Mouse (Mus musculus): ENCODE data around the gene Slain1. TPM values are rescaled to one million over a fixed set of nuclear protein-coding genes. Genes with fewer than 3 reads are reported as not detected.

The Slain1 gene
- polyA plus RNA-seq (2014; fragmentation: Nextera tagmentation; extraction: Ambion mirVana): 28.4 and 31.6 TPM in 2 replicates

DNA sequence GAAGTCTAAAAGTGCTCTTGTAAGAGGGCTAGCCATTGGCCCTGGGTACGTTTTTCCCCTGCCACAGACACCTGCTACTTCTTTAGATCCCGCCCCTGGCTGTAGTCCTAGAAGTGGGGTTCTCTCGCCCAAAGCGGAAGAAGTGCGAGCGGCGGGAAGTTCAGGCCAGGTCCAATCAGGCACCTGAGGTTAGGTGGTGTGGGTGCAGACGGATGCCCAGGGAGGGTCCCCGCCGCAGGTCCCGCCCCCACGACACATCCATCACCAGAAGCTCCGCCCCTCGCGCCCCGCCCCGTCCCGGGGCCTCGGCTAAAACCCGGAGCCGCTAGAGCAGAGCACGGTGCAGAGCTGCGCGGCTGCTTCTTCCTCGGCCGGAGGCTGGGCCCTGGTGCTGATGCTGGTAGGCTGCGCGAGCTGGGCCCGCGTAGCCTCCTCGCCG lies at the start of gene Slain1:
TSS of gene Slain1 (plus strand) at position 333 of the 439 bp plus-strand sequence.
- H3K36me3 ChIP-seq (replicated peaks; ENCODE audit: control insufficient read depth, insufficient read depth): no peaks in the 10 kb centered on the region
- H3K4me1 ChIP-seq (replicated peaks; ENCODE audit: control insufficient read depth, insufficient read depth, low read length): peaks cover 50% of the 10 kb centered on the region
- DNase-seq (ENCODE audit: low spot score) (peak; percentile 92), ATAC-seq (ENCODE audit: low FRiP score) (peak; percentile 96)
- no peaks in the 10 kb centered on the region for H3K9me3 ChIP-seq (ENCODE audit: control insufficient read depth, low read length)
- peak within 1 kb of the TSS; percentile 76 for H3K4me2 ChIP-seq (replicated peaks)
- under 1% methylated on average over 30 of the region's 32 CpGs for WGBS
- peak within 1 kb of the TSS; percentile 87 for H3K4me3 ChIP-seq (replicated peaks; ENCODE audit: low read length)
- H3K27ac ChIP-seq: peak within 1 kb of the TSS; percentile 99
- H3K27me3 ChIP-seq (ENCODE audit: control insufficient read depth, insufficient read depth, low read length): no peaks in the 10 kb centered on the region
- peak within 1 kb of the TSS; percentile 98 for H3K9ac ChIP-seq

DNA sequence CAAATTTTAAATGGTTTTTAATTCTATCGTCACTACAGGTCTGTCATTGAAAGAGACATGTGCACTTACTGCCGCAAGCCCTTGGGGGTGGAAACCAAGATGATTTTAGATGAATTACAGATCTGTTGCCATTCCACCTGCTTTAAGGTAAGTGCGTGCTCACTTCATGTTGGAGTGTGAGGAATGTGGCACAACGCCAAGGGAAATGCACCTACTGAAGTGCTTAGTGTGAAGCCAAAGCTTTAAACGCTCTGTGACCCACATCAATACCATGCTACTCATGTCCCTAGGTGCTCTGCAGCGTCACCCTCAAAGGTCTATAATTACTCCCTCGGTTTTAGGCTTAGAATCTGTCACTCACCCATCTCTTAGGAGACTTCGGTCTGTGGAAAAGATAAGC lies 42.0 kb upstream of the Slain1 start:
- DNase-seq (ENCODE audit: low spot score) (no peak), ATAC-seq (ENCODE audit: low FRiP score) (no peak)
- Histone ChIP-seq H3K36me3 (replicated peaks; ENCODE audit: control insufficient read depth, insufficient read depth) (no peaks in the 10 kb centered on the region), H3K4me3 (replicated peaks; ENCODE audit: low read length) (no peak overlapping the region), H3K27me3 (ENCODE audit: control insufficient read depth, insufficient read depth, low read length) (no peaks in the 10 kb centered on the region), H3K4me1 (replicated peaks; ENCODE audit: control insufficient read depth, insufficient read depth, low read length) (no peaks in the 10 kb centered on the region), H3K4me2 (replicated peaks) (no peak overlapping the region), H3K27ac (no peak overlapping the region), H3K9me3 (ENCODE audit: control insufficient read depth, low read length) (no peaks in the 10 kb centered on the region), H3K9ac (no peak overlapping the region)
- 86% methylated on average over 8 of the region's 8 CpGs for WGBS

DNA sequence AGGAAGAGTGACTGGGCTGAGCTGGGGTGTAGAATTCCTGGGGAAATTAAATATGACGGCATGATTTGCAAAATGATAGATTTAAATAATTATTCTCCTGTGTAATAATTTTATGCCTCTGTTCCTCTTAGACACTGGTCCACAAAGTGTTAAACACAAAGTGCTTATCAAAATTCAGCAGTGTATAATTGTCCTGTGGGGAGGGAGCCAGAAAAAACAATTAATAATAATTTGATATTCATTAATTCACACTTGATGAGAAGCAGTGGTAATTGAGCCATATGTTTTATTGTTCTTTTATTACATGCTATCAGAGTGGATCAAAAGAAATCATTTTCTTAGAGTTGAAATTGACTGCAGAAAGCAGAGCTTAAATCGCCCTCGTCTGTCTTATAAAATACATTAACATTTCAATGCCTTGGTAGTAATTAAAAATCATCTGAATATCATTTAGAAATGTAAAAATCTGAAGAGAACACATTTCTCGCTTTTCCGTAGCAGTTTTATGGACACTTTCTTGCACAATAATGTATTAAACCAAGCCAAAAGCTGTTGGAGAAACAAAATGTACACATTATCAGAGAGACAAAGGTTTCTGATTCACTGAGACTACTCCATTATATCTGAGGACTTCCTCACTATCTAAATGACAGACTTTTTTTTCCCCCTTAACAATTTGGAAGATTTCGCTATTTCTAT lies 36.3 kb upstream of the Slain1 start:
- Histone ChIP-seq H3K4me2 (replicated peaks) (no peak overlapping the region), H3K27me3 (ENCODE audit: control insufficient read depth, insufficient read depth, low read length) (no peaks in the 10 kb centered on the region), H3K36me3 (replicated peaks; ENCODE audit: control insufficient read depth, insufficient read depth) (no peaks in the 10 kb centered on the region), H3K9me3 (ENCODE audit: control insufficient read depth, low read length) (no peaks in the 10 kb centered on the region), H3K4me1 (replicated peaks; ENCODE audit: control insufficient read depth, insufficient read depth, low read length) (no peaks in the 10 kb centered on the region), H3K9ac (no peak overlapping the region), H3K27ac (no peak overlapping the region), H3K4me3 (replicated peaks; ENCODE audit: low read length) (no peak overlapping the region)
- DNase-seq (ENCODE audit: low spot score) (peak; percentile 37), ATAC-seq (ENCODE audit: low FRiP score) (0 out of 2 replicates have a peak, but pooled peaks have one; percentile 8)
- WGBS: 52% methylated on average over 6 of the region's 6 CpGs

DNA sequence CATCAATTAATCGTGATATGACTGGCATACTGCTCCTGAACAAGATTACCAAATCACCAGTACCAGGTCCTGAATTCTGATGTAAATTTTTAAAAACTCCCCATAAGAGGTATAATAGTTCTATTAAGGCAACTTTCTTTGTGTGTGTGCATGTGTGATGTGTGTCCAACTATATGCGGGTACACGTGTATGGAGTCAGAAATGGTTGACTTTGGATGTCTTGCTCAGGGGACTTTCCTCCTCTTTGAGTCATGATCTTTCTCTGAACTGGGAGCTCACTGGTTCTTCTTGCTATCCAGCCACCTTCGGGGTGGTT lies 35.8 kb upstream of the Slain1 start:
- Histone ChIP-seq H3K9ac (no peak overlapping the region), H3K27me3 (ENCODE audit: control insufficient read depth, insufficient read depth, low read length) (no peaks in the 10 kb centered on the region), H3K9me3 (ENCODE audit: control insufficient read depth, low read length) (no peaks in the 10 kb centered on the region), H3K4me3 (replicated peaks; ENCODE audit: low read length) (no peak overlapping the region), H3K36me3 (replicated peaks; ENCODE audit: control insufficient read depth, insufficient read depth) (no peaks in the 10 kb centered on the region), H3K4me2 (replicated peaks) (no peak overlapping the region), H3K27ac (no peak overlapping the region), H3K4me1 (replicated peaks; ENCODE audit: control insufficient read depth, insufficient read depth, low read length) (no peaks in the 10 kb centered on the region)
- DNase-seq (ENCODE audit: low spot score): no peak
- ATAC-seq (ENCODE audit: low FRiP score): no peak
- WGBS: 80% methylated on average over 4 of the region's 4 CpGs

DNA sequence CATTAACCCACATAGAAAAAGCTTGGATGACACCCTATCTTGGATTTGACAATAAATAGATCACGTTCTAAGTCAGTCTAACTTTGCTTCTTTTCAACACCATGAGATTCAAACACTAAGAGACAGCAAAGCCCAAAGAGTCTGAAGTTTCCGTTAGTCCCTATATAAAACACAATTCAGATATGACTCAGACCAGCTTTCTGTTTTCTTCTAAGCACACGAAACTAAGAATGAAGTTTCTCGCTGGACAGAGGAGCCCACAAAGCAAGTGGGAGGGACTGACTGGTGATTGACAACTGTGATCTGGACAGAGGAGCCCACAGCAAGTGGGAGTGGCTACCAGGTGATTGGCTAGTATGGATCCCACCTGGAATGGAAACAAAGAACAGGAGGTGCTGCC lies 30.3 kb upstream of the Slain1 start:
- no peaks in the 10 kb centered on the region for H3K4me1 ChIP-seq (replicated peaks; ENCODE audit: control insufficient read depth, insufficient read depth, low read length)
- ATAC-seq (ENCODE audit: low FRiP score): no peak
- no peak overlapping the region for H3K4me3 ChIP-seq (replicated peaks; ENCODE audit: low read length)
- H3K4me2 ChIP-seq (replicated peaks): no peak overlapping the region
- no peak overlapping the region for H3K9ac ChIP-seq
- H3K27me3 ChIP-seq (ENCODE audit: control insufficient read depth, insufficient read depth, low read length): no peaks in the 10 kb centered on the region
- no peak for DNase-seq (ENCODE audit: low spot score)
- no peaks in the 10 kb centered on the region for H3K36me3 ChIP-seq (replicated peaks; ENCODE audit: control insufficient read depth, insufficient read depth)
- H3K9me3 ChIP-seq (ENCODE audit: control insufficient read depth, low read length): no peaks in the 10 kb centered on the region
- no peak overlapping the region for H3K27ac ChIP-seq
- 93% methylated on average over 4 of the region's 4 CpGs for WGBS

DNA sequence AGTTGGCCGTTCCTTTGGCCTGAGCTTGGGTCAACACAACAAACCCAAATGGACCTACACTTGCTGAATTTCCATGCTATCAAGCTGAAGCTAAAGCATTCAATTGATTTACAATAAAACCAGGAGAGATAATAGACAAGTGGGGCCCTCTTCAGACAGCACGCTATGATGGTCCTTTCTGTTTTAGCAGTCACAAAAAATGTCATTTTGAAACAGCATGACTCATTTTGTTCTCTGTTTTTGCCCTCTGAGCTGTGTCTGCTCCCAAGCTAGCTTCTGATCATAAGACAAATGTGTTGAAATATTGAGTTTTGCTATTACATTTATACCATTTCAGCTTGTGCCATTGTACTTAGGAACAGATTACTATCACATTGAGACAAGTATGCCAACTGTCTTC lies 28.8 kb upstream of the Slain1 start:
- Histone ChIP-seq H3K9me3 (ENCODE audit: control insufficient read depth, low read length) (no peaks in the 10 kb centered on the region), H3K27me3 (ENCODE audit: control insufficient read depth, insufficient read depth, low read length) (no peaks in the 10 kb centered on the region), H3K4me3 (replicated peaks; ENCODE audit: low read length) (no peak overlapping the region), H3K4me1 (replicated peaks; ENCODE audit: control insufficient read depth, insufficient read depth, low read length) (no peaks in the 10 kb centered on the region), H3K9ac (no peak overlapping the region), H3K4me2 (replicated peaks) (no peak overlapping the region), H3K27ac (no peak overlapping the region), H3K36me3 (replicated peaks; ENCODE audit: control insufficient read depth, insufficient read depth) (no peaks in the 10 kb centered on the region)
- ATAC-seq (ENCODE audit: low FRiP score) (no peak), DNase-seq (ENCODE audit: low spot score) (no peak)
- WGBS: 94% methylated on average over 2 of the region's 2 CpGs

DNA sequence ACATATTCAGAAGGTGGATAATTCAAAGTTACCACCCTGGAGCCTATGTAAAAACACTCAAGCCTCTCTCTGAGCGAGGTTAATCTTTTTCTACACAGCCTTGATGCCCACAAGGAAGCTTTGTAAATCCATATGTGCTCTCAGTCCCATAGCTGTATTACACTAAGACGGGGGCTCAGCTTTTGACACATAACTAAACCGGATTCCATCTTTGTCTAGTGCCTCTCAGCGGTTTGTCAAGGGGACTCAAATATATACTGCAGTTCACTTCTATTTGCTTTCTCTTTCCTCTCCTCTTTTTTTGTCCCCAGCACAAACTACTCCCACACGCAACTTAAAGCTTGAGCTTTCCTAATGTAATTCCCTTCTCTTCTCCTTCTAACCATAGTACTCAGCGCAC lies 23.9 kb upstream of the Slain1 start:
- no peaks in the 10 kb centered on the region for H3K27me3 ChIP-seq (ENCODE audit: control insufficient read depth, insufficient read depth, low read length)
- H3K4me3 ChIP-seq (replicated peaks; ENCODE audit: low read length): no peak overlapping the region
- H3K9me3 ChIP-seq (ENCODE audit: control insufficient read depth, low read length): no peaks in the 10 kb centered on the region
- H3K4me1 ChIP-seq (replicated peaks; ENCODE audit: control insufficient read depth, insufficient read depth, low read length): no peaks in the 10 kb centered on the region
- H3K27ac ChIP-seq: no peak overlapping the region
- DNase-seq (ENCODE audit: low spot score) (no peak), ATAC-seq (ENCODE audit: low FRiP score) (no peak)
- WGBS: 91% methylated on average over 6 of the region's 6 CpGs
- no peak overlapping the region for H3K9ac ChIP-seq
- H3K36me3 ChIP-seq (replicated peaks; ENCODE audit: control insufficient read depth, insufficient read depth): no peaks in the 10 kb centered on the region
- H3K4me2 ChIP-seq (replicated peaks): no peak overlapping the region

DNA sequence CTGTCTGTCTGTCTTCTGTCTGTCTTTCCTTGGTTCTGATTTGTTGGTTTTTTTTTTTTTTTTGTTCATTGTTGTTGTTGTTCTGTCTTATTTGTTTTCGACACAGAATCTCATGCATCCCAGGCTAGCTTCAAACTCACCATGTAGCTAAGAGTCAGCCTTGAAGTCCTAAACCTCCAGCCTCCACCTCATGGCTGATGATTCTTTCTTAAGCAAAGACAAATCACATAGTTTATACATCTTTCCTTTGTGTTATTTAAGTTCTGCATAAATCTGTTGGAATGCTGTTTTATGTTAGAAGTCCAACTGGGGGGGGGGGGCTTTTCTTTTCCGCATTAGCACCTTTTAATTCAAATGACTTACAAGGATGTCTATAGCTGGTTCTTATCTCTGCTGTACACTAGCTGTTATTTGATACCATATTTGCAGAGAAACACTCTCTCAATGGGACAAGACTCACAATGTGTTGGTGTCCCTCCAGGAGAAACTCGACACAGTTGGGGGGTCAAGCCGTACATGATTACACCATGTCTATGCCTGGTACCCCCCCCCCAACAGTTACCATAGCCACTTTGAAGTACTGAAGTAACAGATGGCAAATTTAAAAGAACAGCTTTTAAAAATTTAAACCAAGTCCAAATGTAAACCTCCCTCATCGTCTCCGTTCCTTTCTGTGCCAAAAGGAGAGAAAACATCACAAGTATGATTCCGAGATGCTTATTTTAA lies 20.2 kb upstream of the Slain1 start:
- WGBS: 91% methylated on average over 7 of the region's 7 CpGs
- H3K4me2 ChIP-seq (replicated peaks): no peak overlapping the region
- DNase-seq (ENCODE audit: low spot score): no peak

DNA sequence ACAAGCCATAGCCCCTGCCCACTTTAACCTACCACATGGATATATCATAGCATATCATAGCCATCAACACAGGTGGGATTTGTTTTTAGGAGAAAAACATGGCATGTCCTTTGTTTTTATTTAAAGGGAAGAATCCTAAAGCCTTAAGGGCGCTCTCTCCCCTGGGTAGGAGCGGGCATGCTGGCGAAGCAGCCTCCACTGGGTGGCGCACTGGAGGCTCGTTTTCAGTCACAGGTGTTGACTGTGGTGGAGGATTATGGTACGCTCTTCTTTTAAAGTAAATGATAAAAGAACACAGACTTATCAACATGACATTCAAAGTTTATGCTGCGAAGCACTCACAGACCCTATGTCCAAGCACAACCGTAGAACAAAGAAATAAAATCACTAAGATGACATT lies 19.5 kb upstream of the Slain1 start:
- H3K27me3 ChIP-seq (ENCODE audit: control insufficient read depth, insufficient read depth, low read length): no peaks in the 10 kb centered on the region
- WGBS: 82% methylated on average over 8 of the region's 8 CpGs
- peaks cover 6% of the 10 kb centered on the region; the same call in 1 of the 2 replicates for H3K9me3 ChIP-seq (ENCODE audit: control insufficient read depth, low read length)
- H3K9ac ChIP-seq: no peak overlapping the region
- DNase-seq (ENCODE audit: low spot score): no peak
- no peaks in the 10 kb centered on the region for H3K36me3 ChIP-seq (replicated peaks; ENCODE audit: control insufficient read depth, insufficient read depth)
- H3K27ac ChIP-seq: no peak overlapping the region
- H3K4me1 ChIP-seq (replicated peaks; ENCODE audit: control insufficient read depth, insufficient read depth, low read length): no peaks in the 10 kb centered on the region
- no peak overlapping the region for H3K4me2 ChIP-seq (replicated peaks)
- H3K4me3 ChIP-seq (replicated peaks; ENCODE audit: low read length): no peak overlapping the region
- ATAC-seq (ENCODE audit: low FRiP score): no peak

More for the DNA sequence above, 20.2 kb upstream of the Slain1 start:
- Histone ChIP-seq H3K4me3 (replicated peaks; ENCODE audit: low read length) (no peak overlapping the region), H3K27ac (no peak overlapping the region), H3K27me3 (ENCODE audit: control insufficient read depth, insufficient read depth, low read length) (no peaks in the 10 kb centered on the region), H3K4me1 (replicated peaks; ENCODE audit: control insufficient read depth, insufficient read depth, low read length) (no peaks in the 10 kb centered on the region), H3K9ac (no peak overlapping the region), H3K36me3 (replicated peaks; ENCODE audit: control insufficient read depth, insufficient read depth) (no peaks in the 10 kb centered on the region), H3K9me3 (ENCODE audit: control insufficient read depth, low read length) (peaks cover 2% of the 10 kb centered on the region; the same call in 1 of the 2 replicates)
- no peak for ATAC-seq (ENCODE audit: low FRiP score)

Data from hindbrain, embryonic 14.5 days (tissue).